Mouse (Mus musculus): ENCODE measurements at regions not wholly inside any gene's neighbourhood (a gene's known extent, or its start where the extent isn't known, plus 50 kb on each side); places are given as distances from the start of the nearest gene placed in this dataset.

DNA sequence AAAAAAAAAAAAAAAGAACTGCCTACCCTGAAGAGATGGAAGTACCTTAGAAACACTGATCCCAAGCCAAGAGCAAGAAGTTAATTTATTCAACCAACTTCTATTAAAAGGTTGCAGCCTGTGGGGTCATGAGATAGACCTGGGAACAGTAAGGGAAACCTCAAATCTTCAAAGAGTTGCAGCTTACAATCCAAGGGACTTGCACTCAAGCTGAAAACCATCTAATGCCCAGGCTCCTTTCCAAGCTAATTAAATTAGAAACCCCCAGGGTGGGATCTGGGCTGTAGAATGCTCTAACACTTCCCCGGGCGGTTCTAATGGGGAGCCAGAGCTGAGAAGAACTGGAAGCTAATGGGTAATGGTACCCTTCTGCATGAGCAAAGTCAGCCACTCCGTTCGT is 278.0 kb downstream of the Hlx start:
- no peak overlapping the region for H3K4me3 ChIP-seq (ENCODE audit: insufficient read depth, low read length)
- no peak overlapping the region for H3K27ac ChIP-seq (ENCODE audit: insufficient read depth, low read depth, low read length)
- H3K4me1 ChIP-seq (ENCODE audit: control insufficient read depth, insufficient read depth, low read length), result 0 out of 2 replicates have a peak, but pooled peaks cover 3% of the 10 kb centered on the region
- TF ChIP-seq CTCF (IDR thresholded peaks at IDR 0.05; ENCODE audit: low read depth, low read length), result no peak
- TF ChIP-seq POLR2A (IDR thresholded peaks at IDR 0.05; ENCODE audit: borderline replicate concordance, low read depth, low read length), result no peak

DNA sequence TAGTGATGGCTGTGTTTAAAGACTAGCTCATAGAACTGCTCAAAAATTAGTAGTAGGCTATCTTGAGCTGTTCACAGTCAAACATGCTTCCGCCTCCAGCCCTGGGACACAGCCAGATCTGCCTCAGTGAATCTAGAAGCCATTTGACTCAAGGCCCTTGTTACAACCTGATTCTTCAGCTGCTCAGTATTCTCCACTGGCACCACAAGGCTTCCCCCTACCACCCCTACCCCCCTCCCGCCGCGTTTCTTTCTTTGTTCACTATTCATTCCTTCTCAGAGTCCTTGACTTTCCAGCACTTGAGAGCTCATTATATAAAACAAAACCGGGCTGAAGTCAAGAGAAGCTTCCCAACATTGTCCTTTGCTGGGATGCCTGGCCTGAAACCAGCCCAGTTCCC is 278.7 kb downstream of the Hlx start:
- Histone ChIP-seq H3K4me1 (ENCODE audit: control insufficient read depth, insufficient read depth, low read length) (0 out of 2 replicates have a peak, but pooled peaks cover 3% of the 10 kb centered on the region), H3K4me3 (ENCODE audit: insufficient read depth, low read length) (no peak overlapping the region), H3K27ac (ENCODE audit: insufficient read depth, low read depth, low read length) (no peak overlapping the region)
- TF ChIP-seq CTCF (IDR thresholded peaks at IDR 0.05; ENCODE audit: low read depth, low read length) (no peak), POLR2A (IDR thresholded peaks at IDR 0.05; ENCODE audit: borderline replicate concordance, low read depth, low read length) (no peak)

GRCm38 (mm10) chr1:184453061-184453460 is 279.4 kb downstream of the Hlx start:
- H3K4me1 ChIP-seq (ENCODE audit: control insufficient read depth, insufficient read depth, low read length), result 0 out of 2 replicates have a peak, but pooled peaks cover 3% of the 10 kb centered on the region
- no peak for TF ChIP-seq CTCF (IDR thresholded peaks at IDR 0.05; ENCODE audit: low read depth, low read length)
- TF ChIP-seq POLR2A (IDR thresholded peaks at IDR 0.05; ENCODE audit: borderline replicate concordance, low read depth, low read length), result no peak
- no peak overlapping the region for H3K27ac ChIP-seq (ENCODE audit: insufficient read depth, low read depth, low read length)
- no peak overlapping the region for H3K4me3 ChIP-seq (ENCODE audit: insufficient read depth, low read length)

GRCm38 (mm10) chr1:184451686-184452085 is 280.7 kb downstream of the Hlx start:
- no peak overlapping the region for H3K27ac ChIP-seq (ENCODE audit: insufficient read depth, low read depth, low read length)
- TF ChIP-seq CTCF (IDR thresholded peaks at IDR 0.05; ENCODE audit: low read depth, low read length) (no peak), POLR2A (IDR thresholded peaks at IDR 0.05; ENCODE audit: borderline replicate concordance, low read depth, low read length) (no peak)
- no peak overlapping the region for H3K4me3 ChIP-seq (ENCODE audit: insufficient read depth, low read length)
- 0 out of 2 replicates have a peak, but pooled peaks cover 3% of the 10 kb centered on the region for H3K4me1 ChIP-seq (ENCODE audit: control insufficient read depth, insufficient read depth, low read length)

- no peak overlapping the region for H3K4me3 ChIP-seq (ENCODE audit: insufficient read depth, low read length)
- H3K4me1 ChIP-seq (ENCODE audit: control insufficient read depth, insufficient read depth, low read length), result peaks cover 12% of the 10 kb centered on the region
- no peak overlapping the region for H3K27ac ChIP-seq (ENCODE audit: insufficient read depth, low read depth, low read length)
- no peak for TF ChIP-seq POLR2A (IDR thresholded peaks at IDR 0.05; ENCODE audit: borderline replicate concordance, low read depth, low read length)
- TF ChIP-seq CTCF (IDR thresholded peaks at IDR 0.05; ENCODE audit: low read depth, low read length), result no peak
Measured at GRCm38 (mm10) chr1:184449007-184449406, 283.4 kb downstream of the Hlx start.

DNA sequence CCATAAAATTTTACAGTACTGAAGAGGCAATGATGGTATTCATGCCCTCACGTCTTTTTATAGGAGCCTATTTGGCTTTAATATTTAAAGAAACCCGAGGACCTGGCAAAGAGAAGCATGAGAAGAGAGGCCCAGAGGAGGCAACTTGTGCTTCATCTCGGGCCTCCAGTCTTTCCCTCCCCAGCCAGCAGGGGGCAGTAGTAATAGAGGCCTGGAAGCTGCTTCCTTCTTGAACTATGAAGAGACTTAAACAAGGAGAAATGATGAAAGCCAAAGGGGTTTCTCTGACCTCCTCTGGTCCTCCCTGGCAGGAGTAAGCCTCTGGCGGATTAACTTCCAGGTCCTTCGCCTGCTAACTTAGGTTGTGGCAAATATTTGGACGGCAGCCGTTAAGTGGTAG is 284.5 kb downstream of the Hlx start:
- Histone ChIP-seq H3K27ac (ENCODE audit: insufficient read depth, low read depth, low read length) (no peak overlapping the region), H3K4me3 (ENCODE audit: insufficient read depth, low read length) (no peak overlapping the region), H3K4me1 (ENCODE audit: control insufficient read depth, insufficient read depth, low read length) (peaks cover 18% of the 10 kb centered on the region)
- TF ChIP-seq CTCF (IDR thresholded peaks at IDR 0.05; ENCODE audit: low read depth, low read length) (peak; percentile 82), POLR2A (IDR thresholded peaks at IDR 0.05; ENCODE audit: borderline replicate concordance, low read depth, low read length) (no peak)

- Histone ChIP-seq H3K4me3 (ENCODE audit: insufficient read depth, low read length) (no peak overlapping the region), H3K4me1 (ENCODE audit: control insufficient read depth, insufficient read depth, low read length) (peaks cover 18% of the 10 kb centered on the region), H3K27ac (ENCODE audit: insufficient read depth, low read depth, low read length) (no peak overlapping the region)
- TF ChIP-seq CTCF (IDR thresholded peaks at IDR 0.05; ENCODE audit: low read depth, low read length) (no peak), POLR2A (IDR thresholded peaks at IDR 0.05; ENCODE audit: borderline replicate concordance, low read depth, low read length) (no peak)
Measured at GRCm38 (mm10) chr1:184447161-184447667, 285.2 kb downstream of the Hlx start.

DNA sequence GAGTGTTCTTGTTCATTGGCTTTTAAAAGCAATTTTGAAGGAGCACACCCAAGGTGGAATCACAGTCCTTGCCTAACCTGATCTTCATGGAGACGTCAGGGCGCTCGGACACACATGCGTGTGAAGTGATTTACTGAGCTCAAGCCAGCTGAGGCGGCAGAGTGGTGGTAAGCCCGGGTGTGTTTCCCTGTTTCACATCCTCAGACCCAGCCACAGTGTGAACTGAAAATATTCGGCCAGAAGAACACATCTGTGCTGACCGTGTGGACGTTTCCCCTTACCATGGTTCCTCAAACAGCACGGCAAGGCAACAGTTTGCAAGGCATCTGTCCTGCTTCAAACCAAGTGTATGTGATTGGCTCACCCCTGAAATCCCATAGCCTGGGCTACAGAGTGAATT is 288.2 kb downstream of the Hlx start:
- no peak for TF ChIP-seq POLR2A (IDR thresholded peaks at IDR 0.05; ENCODE audit: borderline replicate concordance, low read depth, low read length)
- TF ChIP-seq CTCF (IDR thresholded peaks at IDR 0.05; ENCODE audit: low read depth, low read length), result no peak
- Histone ChIP-seq H3K27ac (ENCODE audit: insufficient read depth, low read depth, low read length) (peak overlapping the region; percentile 46), H3K4me1 (ENCODE audit: control insufficient read depth, insufficient read depth, low read length) (peaks cover 37% of the 10 kb centered on the region), H3K4me3 (ENCODE audit: insufficient read depth, low read length) (no peak overlapping the region)

DNA sequence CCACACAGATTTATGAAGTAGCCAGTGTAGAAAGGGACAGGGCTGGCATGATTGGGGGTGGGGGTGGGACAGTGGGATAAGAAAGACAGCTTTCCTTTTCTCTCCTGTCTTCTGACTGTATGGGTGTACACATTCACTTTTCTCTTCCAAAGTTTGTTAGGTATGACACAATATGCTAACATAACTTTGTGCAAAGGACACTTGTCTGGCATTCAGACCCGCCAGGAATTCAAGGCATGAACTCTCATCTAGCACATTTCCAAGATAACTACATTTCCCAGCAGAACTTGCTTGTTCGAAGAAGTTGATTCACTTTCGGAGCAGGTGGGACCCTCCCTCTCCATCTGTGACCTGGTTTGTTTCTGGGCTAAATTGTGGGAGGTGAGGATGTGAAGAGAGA is 289.7 kb downstream of the Hlx start:
- TF ChIP-seq CTCF (IDR thresholded peaks at IDR 0.05; ENCODE audit: low read depth, low read length), result no peak
- TF ChIP-seq POLR2A (IDR thresholded peaks at IDR 0.05; ENCODE audit: borderline replicate concordance, low read depth, low read length), result no peak
- Histone ChIP-seq H3K4me1 (ENCODE audit: control insufficient read depth, insufficient read depth, low read length) (peaks cover 44% of the 10 kb centered on the region), H3K4me3 (ENCODE audit: insufficient read depth, low read length) (no peak overlapping the region), H3K27ac (ENCODE audit: insufficient read depth, low read depth, low read length) (no peak overlapping the region)

DNA sequence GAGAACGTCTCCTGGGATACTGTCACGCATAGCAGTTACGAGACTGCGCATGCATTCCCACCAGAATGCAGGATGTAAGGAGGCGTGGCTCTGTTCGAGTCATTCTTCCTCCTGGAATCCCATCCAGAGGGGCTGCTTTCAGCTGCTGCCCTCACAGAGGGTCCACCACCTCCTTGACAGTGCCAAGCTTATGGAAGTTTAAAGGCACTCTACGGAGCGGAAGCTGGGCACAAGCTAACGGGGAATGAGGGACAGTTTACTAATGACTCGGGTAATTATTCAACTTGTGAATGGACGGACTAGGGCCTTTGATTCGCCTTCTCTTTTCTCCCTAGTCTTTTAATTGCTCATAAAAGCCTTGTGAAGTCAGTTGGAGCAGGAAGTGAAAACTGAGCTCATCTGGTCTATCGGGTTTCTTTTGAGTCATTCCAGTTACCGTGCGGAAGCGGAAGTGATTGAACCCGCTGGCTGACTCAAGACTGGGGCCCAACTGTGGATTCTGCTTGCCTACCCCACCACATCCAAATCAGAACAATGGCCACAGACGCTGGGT is 291.3 kb downstream of the Hlx start:
- peaks cover 48% of the 10 kb centered on the region for H3K4me1 ChIP-seq (ENCODE audit: control insufficient read depth, insufficient read depth, low read length)
- TF ChIP-seq CTCF (IDR thresholded peaks at IDR 0.05; ENCODE audit: low read depth, low read length) (no peak), POLR2A (IDR thresholded peaks at IDR 0.05; ENCODE audit: borderline replicate concordance, low read depth, low read length) (no peak)
- H3K4me3 ChIP-seq (ENCODE audit: insufficient read depth, low read length), result peak overlapping the region; percentile 37
- H3K27ac ChIP-seq (ENCODE audit: insufficient read depth, low read depth, low read length), result peak overlapping the region; percentile 80

All from bone marrow macrophage, adult 2 months (primary cell).